Mouse (Mus musculus) olfactory bulb, adult 2 months (tissue): Measurements from ENCODE around the gene Gm49395.

Experiments used
- CTCF ChIP-seq: fragments of 200-500 bp; IDR thresholded peaks from 2 replicates; pipeline ENCODE4 v1.5.1; 2012; ENCODE audit warnings: low read depth, mild to moderate bottlenecking, low read length, moderate library complexity; ENCODE audit not compliant: insufficient read depth
- POLR2A ChIP-seq: fragments of 200-500 bp; IDR thresholded peaks from 2 replicates; pipeline ENCODE4 v1.6.1; 2012; ENCODE audit warnings: mild to moderate bottlenecking, low read depth, low read length, moderate library complexity; ENCODE audit not compliant: insufficient read depth

DNA sequence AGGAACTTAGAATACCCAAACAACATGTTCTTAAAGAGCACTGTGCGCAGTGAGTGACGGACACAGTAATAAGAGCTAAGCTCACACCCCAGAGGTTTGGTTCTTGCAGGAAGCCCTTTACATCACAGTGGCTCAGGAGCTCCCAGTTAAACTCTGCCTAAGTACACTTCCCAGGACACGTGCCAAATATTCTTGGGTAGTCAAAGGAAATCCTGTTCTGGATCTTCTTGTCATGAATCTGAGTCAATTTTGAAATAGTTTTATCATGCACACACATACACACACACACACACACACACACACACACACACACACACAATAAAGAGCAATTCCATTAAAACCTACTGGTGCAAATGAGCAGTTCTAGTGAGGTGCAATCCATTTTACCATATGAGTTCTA, 30.3 kb downstream of the Gm49395 start:
- TF ChIP-seq POLR2A (no peak), CTCF (no peak)
